Mouse (Mus musculus): ENCODE results near the gene Elmod3. TPM values are rescaled to one million over a fixed set of nuclear protein-coding genes. Genes with fewer than 3 reads are reported as not detected.
A peak's percentile ranks its signal among the peaks of the same experiment; 100 is the strongest.

Gene Elmod3
- polyA plus RNA-seq, 1 experiment, result 6.3 TPM

- Histone ChIP-seq H3K4me3 (ENCODE audit: low read depth, low read length) (no peak overlapping the region), H3K27me3 (ENCODE audit: control insufficient read depth, insufficient read depth, low read length, poor library complexity, severe bottlenecking) (no peaks in the 10 kb centered on the region), H3K9me3 (replicated peaks; ENCODE audit: control insufficient read depth, insufficient read depth, low read length, poor library complexity, severe bottlenecking) (no peaks in the 10 kb centered on the region), H3K27ac (ENCODE audit: insufficient read depth, low read length) (no peak overlapping the region), H3K4me1 (ENCODE audit: control insufficient read depth, insufficient read depth, low read length) (peaks cover 5% of the 10 kb centered on the region), H3K9ac (ENCODE audit: low read depth, poor library complexity, severe bottlenecking) (no peak overlapping the region), H3K36me3 (ENCODE audit: control insufficient read depth, insufficient read depth, low read length, poor library complexity, severe bottlenecking) (0 out of 2 replicates have a peak, but pooled peaks cover 2% of the 10 kb centered on the region)
- TF ChIP-seq EP300 (IDR thresholded peaks at IDR 0.05; ENCODE audit: insufficient read depth, low read depth, low read length), result 0 out of 2 replicates have a peak, but pooled peaks have one; percentile 47
- no peak for TF ChIP-seq CTCF (IDR thresholded peaks at IDR 0.05; ENCODE audit: low read depth, low read length)
- TF ChIP-seq POLR2A (IDR thresholded peaks at IDR 0.05; ENCODE audit: insufficient read depth, low read length), result no peak
Observed at GRCm38 (mm10) chr6:72562894-72563293, 35.3 kb downstream of the Elmod3 start.

- Histone ChIP-seq H3K4me1 (ENCODE audit: control insufficient read depth, insufficient read depth, low read length) (peaks cover 5% of the 10 kb centered on the region), H3K9ac (ENCODE audit: low read depth, poor library complexity, severe bottlenecking) (no peak overlapping the region), H3K27me3 (ENCODE audit: control insufficient read depth, insufficient read depth, low read length, poor library complexity, severe bottlenecking) (no peaks in the 10 kb centered on the region), H3K9me3 (replicated peaks; ENCODE audit: control insufficient read depth, insufficient read depth, low read length, poor library complexity, severe bottlenecking) (no peaks in the 10 kb centered on the region), H3K4me3 (ENCODE audit: low read depth, low read length) (no peak overlapping the region), H3K27ac (ENCODE audit: insufficient read depth, low read length) (no peak overlapping the region), H3K36me3 (ENCODE audit: control insufficient read depth, insufficient read depth, low read length, poor library complexity, severe bottlenecking) (0 out of 2 replicates have a peak, but pooled peaks cover 2% of the 10 kb centered on the region)
- TF ChIP-seq EP300 (IDR thresholded peaks at IDR 0.05; ENCODE audit: insufficient read depth, low read depth, low read length), result no peak
- no peak for TF ChIP-seq CTCF (IDR thresholded peaks at IDR 0.05; ENCODE audit: low read depth, low read length)
- no peak for TF ChIP-seq POLR2A (IDR thresholded peaks at IDR 0.05; ENCODE audit: insufficient read depth, low read length)
Observed at GRCm38 (mm10) chr6:72562486-72562885, 35.7 kb downstream of the Elmod3 start.

GRCm38 (mm10) chr6:72560801-72561200, 37.4 kb downstream of the Elmod3 start:
- no peak overlapping the region for H3K27ac ChIP-seq (ENCODE audit: insufficient read depth, low read length)
- H3K36me3 ChIP-seq (ENCODE audit: control insufficient read depth, insufficient read depth, low read length, poor library complexity, severe bottlenecking), result 0 out of 2 replicates have a peak, but pooled peaks cover 2% of the 10 kb centered on the region
- H3K9me3 ChIP-seq (replicated peaks; ENCODE audit: control insufficient read depth, insufficient read depth, low read length, poor library complexity, severe bottlenecking), result no peaks in the 10 kb centered on the region
- TF ChIP-seq EP300 (IDR thresholded peaks at IDR 0.05; ENCODE audit: insufficient read depth, low read depth, low read length), result no peak
- no peak for TF ChIP-seq POLR2A (IDR thresholded peaks at IDR 0.05; ENCODE audit: insufficient read depth, low read length)
- no peak for TF ChIP-seq CTCF (IDR thresholded peaks at IDR 0.05; ENCODE audit: low read depth, low read length)
- H3K9ac ChIP-seq (ENCODE audit: low read depth, poor library complexity, severe bottlenecking), result no peak overlapping the region
- no peaks in the 10 kb centered on the region for H3K27me3 ChIP-seq (ENCODE audit: control insufficient read depth, insufficient read depth, low read length, poor library complexity, severe bottlenecking)
- H3K4me3 ChIP-seq (ENCODE audit: low read depth, low read length), result no peak overlapping the region
- H3K4me1 ChIP-seq (ENCODE audit: control insufficient read depth, insufficient read depth, low read length), result peaks cover 5% of the 10 kb centered on the region

GRCm38 (mm10) chr6:72553079-72553412, 45.2 kb downstream of the Elmod3 start:
- peaks cover 4% of the 10 kb centered on the region for H3K4me1 ChIP-seq (ENCODE audit: control insufficient read depth, insufficient read depth, low read length)
- H3K27me3 ChIP-seq (ENCODE audit: control insufficient read depth, insufficient read depth, low read length, poor library complexity, severe bottlenecking), result no peaks in the 10 kb centered on the region
- peak overlapping the region; percentile 52; the same call in 1 of the 2 replicates for H3K9ac ChIP-seq (ENCODE audit: low read depth, poor library complexity, severe bottlenecking)
- TF ChIP-seq EP300 (IDR thresholded peaks at IDR 0.05; ENCODE audit: insufficient read depth, low read depth, low read length), result no peak
- TF ChIP-seq POLR2A (IDR thresholded peaks at IDR 0.05; ENCODE audit: insufficient read depth, low read length), result no peak
- TF ChIP-seq CTCF (IDR thresholded peaks at IDR 0.05; ENCODE audit: low read depth, low read length), result no peak
- H3K36me3 ChIP-seq (ENCODE audit: control insufficient read depth, insufficient read depth, low read length, poor library complexity, severe bottlenecking), result no peaks in the 10 kb centered on the region
- H3K9me3 ChIP-seq (replicated peaks; ENCODE audit: control insufficient read depth, insufficient read depth, low read length, poor library complexity, severe bottlenecking), result no peaks in the 10 kb centered on the region
- H3K27ac ChIP-seq (ENCODE audit: insufficient read depth, low read length), result peak overlapping the region; percentile 52; the same call in 1 of the 2 replicates
- peak overlapping the region; percentile 59 for H3K4me3 ChIP-seq (ENCODE audit: low read depth, low read length)

GRCm38 (mm10) chr6:72552171-72553078, 45.8 kb downstream of the Elmod3 start:
- peak overlapping the region; percentile 59 for H3K4me3 ChIP-seq (ENCODE audit: low read depth, low read length)
- TF ChIP-seq EP300 (IDR thresholded peaks at IDR 0.05; ENCODE audit: insufficient read depth, low read depth, low read length) (peak; percentile 82), CTCF (IDR thresholded peaks at IDR 0.05; ENCODE audit: low read depth, low read length) (no peak)
- H3K27ac ChIP-seq (ENCODE audit: insufficient read depth, low read length), result peak overlapping the region; percentile 64
- peak overlapping the region; percentile 52; the same call in 1 of the 2 replicates for H3K9ac ChIP-seq (ENCODE audit: low read depth, poor library complexity, severe bottlenecking)
- H3K36me3 ChIP-seq (ENCODE audit: control insufficient read depth, insufficient read depth, low read length, poor library complexity, severe bottlenecking), result no peaks in the 10 kb centered on the region
- H3K4me1 ChIP-seq (ENCODE audit: control insufficient read depth, insufficient read depth, low read length), result peaks cover 4% of the 10 kb centered on the region
- no peaks in the 10 kb centered on the region for H3K27me3 ChIP-seq (ENCODE audit: control insufficient read depth, insufficient read depth, low read length, poor library complexity, severe bottlenecking)
- H3K9me3 ChIP-seq (replicated peaks; ENCODE audit: control insufficient read depth, insufficient read depth, low read length, poor library complexity, severe bottlenecking), result no peaks in the 10 kb centered on the region

- H3K9ac ChIP-seq (ENCODE audit: low read depth, poor library complexity, severe bottlenecking), result no peak overlapping the region
- H3K27ac ChIP-seq (ENCODE audit: insufficient read depth, low read length), result no peak overlapping the region
Observed at GRCm38 (mm10) chr6:72550503-72551100, 47.6 kb downstream of the Elmod3 start.

More at GRCm38 (mm10) chr6:72550503-72551100, 47.6 kb downstream of the Elmod3 start:
- Histone ChIP-seq H3K4me1 (ENCODE audit: control insufficient read depth, insufficient read depth, low read length) (peaks cover 4% of the 10 kb centered on the region), H3K9me3 (replicated peaks; ENCODE audit: control insufficient read depth, insufficient read depth, low read length, poor library complexity, severe bottlenecking) (no peaks in the 10 kb centered on the region), H3K36me3 (ENCODE audit: control insufficient read depth, insufficient read depth, low read length, poor library complexity, severe bottlenecking) (no peaks in the 10 kb centered on the region), H3K4me3 (ENCODE audit: low read depth, low read length) (no peak overlapping the region), H3K27me3 (ENCODE audit: control insufficient read depth, insufficient read depth, low read length, poor library complexity, severe bottlenecking) (no peaks in the 10 kb centered on the region)
- TF ChIP-seq EP300 (IDR thresholded peaks at IDR 0.05; ENCODE audit: insufficient read depth, low read depth, low read length), result no peak
- no peak for TF ChIP-seq CTCF (IDR thresholded peaks at IDR 0.05; ENCODE audit: low read depth, low read length)
- no peak for TF ChIP-seq POLR2A (IDR thresholded peaks at IDR 0.05; ENCODE audit: insufficient read depth, low read length)

Measured in ES-Bruce4 (cell line).